Mouse (Mus musculus) naive thymus-derived CD4-positive, alpha-beta T cell, adult 2 months (primary cell): ENCODE measurements around the gene Col11a2.

ENCODE experiments used
- DNase-seq: peaks from one replicate; pipeline ENCODE4 v3.0.0-alpha.2; 2011; ENCODE audit warnings: low read depth

Gene Col11a2

DNA sequence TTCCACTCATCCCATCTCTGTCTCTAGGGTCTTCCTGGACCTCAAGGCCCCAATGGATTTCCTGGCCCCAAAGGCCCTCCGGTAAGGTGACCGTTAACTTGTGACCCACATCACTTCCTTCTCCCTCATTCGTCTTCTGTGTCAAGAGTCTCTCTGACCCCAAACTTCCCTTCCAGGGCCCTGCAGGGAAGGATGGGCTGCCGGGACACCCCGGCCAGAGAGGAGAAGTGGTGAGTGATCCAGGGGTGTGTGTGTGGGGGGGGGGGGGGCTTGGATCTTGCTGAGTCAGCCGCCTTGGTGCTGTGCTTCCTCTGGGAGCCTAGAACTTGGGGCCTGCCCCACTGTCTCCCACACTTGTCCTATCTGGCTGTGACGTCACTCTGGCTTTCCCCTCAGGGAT is 18.0 kb downstream of the Col11a2 start:
- DNase-seq = no peak

DNA sequence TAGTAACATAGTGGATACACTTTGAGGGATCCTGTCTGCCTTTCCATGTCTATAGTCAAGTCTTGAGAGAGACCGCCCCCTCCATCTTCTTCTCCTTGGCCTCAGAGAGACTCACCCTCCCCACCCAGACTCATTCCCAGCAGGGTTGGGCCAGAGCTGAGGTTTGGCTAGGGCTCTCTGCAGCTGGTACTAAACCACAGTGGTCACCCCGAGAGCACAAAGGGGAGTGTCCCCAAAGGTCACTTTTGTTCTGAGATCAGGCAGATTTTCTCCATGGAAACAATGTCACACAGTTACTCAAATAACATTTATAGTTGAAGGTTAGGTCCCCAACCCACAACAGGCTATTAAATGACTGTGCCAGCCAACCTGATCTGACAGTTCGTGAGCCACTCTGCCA is 29.6 kb downstream of the Col11a2 start:
- DNase-seq = no peak

GRCm38 (mm10) chr17:34072091-34072490 is 32.9 kb downstream of the Col11a2 start:
- DNase-seq = peak; percentile 51

GRCm38 (mm10) chr17:34075271-34075670 is 36.0 kb downstream of the Col11a2 start:
- DNase-seq = peak; percentile 91

GRCm38 (mm10) chr17:34077549-34077948 is 38.3 kb downstream of the Col11a2 start:
- peak; percentile 92 for DNase-seq

DNA sequence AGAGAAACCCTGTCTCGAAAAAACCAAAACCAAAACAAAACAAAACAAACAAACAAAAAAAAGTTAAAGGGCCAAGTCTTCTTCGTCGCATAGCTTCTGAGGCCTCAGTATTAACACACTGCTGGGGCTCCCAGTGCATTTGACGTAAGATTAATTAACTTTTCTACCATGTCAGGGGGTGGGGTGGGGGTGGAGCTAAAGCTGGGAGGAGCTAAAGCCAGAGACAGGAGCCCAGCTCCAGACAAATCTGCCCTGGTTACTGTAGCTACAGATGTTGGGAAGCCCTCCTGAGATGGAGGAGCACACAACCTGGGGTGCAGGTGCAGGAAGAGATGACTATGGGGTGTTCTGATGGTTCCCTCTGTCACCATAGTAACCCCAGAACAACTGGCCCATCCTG is 38.9 kb downstream of the Col11a2 start:
- no peak for DNase-seq

- DNase-seq = no peak
Observed at GRCm38 (mm10) chr17:34079002-34079401, 39.8 kb downstream of the Col11a2 start.

- DNase-seq = peak; percentile 79
Observed at GRCm38 (mm10) chr17:34079621-34080020, 40.4 kb downstream of the Col11a2 start.

DNA sequence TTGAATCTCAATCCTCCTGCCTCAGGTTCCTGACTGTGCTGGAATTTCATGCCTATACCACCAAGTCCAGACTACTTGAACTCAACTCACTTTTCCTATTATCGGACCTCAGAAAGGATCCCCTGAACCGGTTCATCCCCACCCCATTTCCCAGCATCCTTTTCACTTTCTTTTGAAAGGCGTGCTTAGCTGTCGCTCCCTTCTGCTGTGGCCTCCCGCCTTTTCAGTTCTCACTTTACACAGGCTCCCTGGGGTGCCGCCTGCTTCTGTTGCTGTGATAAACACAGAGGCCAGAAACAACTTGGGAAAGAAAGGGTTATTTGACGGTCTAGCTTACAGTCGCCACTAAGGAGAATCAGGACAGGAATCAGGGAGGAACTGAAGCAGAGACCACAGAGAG is 43.9 kb downstream of the Col11a2 start:
- no peak for DNase-seq

GRCm38 (mm10) chr17:34087386-34087785 is 48.1 kb downstream of the Col11a2 start:
- no peak for DNase-seq

- DNase-seq = no peak
Observed at GRCm38 (mm10) chr17:34088124-34088523, 48.9 kb downstream of the Col11a2 start.

- DNase-seq = peak; percentile 80
Observed at GRCm38 (mm10) chr17:34090923-34091322, 51.7 kb downstream of the Col11a2 start.

DNA sequence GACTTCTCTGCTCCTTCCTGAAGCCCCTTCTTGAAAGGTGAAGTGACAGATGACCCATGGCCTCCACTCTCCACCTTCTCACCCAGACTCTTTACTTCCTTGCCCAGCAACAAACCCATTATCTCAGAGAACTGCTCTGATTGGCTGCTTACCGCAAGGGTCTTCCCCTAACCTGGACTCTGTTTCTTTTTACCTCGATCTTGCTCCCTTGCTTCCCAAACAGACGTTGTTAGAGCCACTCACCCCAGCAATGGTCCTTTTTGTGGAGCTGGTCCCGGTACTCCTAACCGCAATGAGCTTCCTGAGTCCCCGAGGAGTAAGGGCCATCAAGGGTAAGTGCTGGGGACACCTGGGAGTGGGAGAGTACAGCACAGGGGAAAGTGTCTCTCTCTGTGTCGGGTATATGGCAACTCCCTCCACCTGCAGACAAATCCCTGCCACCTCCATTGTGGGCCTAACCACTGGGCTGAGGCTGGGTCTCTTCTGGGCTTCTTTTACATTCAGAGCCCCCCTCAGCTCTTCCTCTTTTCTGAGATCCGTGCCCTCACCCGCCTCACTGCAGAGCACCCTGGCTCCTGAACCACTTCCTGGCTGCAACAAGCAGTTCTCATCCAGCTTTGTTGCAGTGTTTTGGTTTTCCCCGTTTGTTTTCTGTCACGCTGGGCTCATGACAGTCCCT is 53.1 kb downstream of the Col11a2 start, which contains the start of gene H2-Oa:
Gene H2-Oa (plus strand): TSS at position 144 of the 679 bp plus-strand sequence.
- DNase-seq = peak; percentile 69

- peak; percentile 29 for DNase-seq
Observed at GRCm38 (mm10) chr17:34093199-34093874, 54.1 kb downstream of the Col11a2 start.

DNA sequence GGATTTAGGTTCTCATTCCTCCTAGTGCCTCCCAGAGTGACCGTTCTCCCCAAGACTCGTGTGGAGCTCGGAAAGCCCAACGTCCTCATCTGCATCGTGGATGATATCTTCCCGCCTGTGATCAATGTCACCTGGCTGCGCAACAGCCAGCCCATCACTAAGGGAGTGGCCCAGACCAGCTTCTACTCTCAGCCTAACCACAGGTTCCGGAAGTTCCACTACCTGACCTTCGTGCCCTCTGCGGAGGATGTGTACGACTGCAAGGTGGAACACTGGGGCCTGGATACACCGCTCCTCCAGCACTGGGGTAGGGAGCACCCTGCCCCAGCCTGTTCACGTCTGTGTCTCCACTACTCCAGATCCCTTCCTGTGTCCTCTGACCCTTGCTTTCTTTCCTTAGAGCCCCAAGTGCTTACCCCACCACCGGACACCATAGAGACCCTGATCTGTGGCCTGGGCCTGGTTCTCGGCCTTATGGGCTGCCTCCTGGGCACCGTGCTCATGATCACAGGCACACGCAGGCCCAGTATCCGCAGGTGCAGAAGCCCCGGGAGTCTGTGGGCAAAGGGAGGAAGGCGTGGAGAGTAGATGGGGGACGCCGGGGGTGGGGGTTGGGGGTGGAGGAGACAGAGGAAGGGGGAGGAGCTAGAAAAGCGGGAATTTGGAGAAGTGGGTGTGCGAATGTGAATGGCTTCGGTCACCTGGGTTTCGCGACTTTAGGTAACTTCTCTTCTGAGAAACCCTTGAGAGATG is 55.2 kb downstream of the Col11a2 start:
- peak; percentile 41 for DNase-seq

DNA sequence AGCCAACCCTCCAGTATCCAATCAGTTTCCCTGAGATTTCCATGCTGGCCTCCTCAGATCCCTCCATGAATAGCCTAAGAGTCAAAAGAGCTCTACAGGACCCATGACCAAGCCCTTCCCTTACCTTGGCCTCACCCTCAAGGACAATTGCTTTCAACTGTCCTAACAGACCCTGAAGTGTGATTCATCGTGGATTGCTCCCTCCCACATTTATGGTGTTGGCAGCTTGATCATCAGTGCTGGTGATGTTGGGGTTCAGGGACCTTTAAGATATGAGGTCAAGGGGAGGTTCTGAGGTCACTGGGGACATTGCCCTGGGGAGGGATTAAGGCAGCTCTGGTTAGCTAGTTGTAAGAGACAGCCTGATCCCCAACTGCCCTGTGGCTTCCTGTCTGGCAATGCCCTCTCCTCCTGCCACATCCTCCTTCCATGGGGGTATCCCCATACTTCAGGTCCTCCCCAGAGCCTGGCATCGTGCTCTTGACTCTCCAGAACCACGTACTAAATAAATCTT is 57.3 kb downstream of the Col11a2 start:
- DNase-seq = peak; percentile 29

DNA sequence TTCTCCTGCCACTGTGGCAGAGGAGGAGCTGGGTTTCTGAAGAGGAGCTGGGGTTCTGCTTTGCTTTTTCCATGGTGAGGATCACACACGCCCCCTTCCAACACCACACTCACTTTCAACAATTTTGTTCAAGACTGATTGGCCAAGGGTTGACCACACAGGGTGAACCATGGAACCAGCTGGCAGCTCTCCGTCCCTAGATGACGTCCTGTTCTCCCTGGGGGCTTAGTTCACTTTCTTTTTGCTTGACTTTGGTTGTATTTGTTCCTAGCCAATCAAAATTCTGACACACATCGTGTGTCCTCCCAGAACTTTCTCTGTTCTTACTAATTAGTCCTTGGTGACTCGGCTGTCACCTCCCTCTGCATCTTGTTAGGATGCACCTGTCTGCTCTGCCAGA is 58.0 kb downstream of the Col11a2 start:
- no peak for DNase-seq

DNA sequence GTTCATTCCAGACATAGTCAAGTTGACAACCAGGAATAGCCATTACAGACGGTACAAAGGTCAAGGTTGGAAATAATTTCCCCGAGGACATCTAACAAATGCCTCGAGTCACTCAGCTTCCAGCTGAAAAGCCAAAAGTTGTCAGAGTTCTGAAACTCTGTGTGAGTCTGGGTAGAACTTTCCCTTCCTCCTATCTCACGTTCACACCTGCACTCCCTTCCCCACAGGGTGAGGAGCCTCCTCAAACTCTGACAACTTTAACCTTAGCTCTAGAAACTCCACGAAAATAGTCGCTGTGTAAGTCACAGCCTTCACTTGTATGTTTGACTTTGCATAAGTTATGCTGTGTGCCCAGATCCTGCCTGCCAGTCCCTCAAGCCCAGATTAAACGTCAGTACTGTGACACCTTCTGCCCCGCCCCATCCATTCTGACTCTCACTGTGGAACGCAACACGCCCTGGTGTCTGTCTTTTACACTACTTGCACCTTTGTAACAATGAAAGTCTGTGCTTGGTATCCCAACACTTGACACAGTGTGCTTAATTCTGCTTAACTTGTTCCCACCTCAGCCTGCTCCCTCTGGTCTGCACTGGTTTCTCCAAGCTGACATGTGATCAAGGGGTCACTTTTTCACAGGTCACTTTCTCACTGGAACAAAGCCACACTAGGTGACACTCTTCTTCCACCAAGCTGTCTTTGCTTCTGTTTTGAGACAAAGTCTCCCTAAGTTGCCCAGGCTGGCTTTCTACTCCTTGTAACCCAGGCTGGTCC is 59.7 kb downstream of the Col11a2 start:
- DNase-seq = no peak

DNA sequence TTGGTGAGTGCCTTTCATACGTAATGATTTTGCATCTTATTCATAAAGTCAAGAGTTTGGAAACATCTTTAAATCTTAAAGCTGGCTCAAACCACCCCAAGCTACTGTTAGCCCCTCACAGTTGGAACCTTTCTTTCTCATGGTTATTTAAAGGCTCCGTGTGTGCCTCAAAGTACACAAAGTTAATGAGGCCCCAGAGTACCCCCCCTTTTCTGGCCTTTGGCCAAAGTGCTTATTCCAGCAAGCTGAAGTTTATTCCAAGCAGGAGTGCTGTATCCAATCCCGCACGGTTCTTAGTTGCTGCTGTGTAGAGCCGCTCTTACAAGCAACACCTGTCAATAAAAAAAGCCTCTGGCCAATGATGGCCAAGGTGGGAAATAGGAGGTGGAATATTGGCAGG is 60.3 kb downstream of the Col11a2 start:
- no peak for DNase-seq

DNA sequence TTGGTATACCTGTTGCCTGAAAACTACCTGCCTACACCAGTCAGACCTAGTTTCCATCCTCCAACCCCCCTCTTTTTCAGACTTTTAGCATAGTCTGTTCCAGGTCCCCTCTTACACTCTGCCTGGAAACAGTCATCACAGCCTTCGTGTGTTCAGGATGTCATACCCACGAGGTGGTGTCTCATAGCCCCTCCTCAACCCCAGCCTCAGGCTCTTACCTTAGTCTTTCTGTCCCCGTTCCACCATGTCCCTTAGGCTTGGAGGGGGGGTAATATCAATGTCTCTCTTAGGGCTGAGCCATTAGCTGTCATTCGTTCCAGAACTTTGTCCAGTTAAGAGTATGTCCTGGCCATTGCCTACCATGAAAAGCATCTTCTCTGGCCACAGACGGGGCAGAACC is 61.9 kb downstream of the Col11a2 start:
- no peak for DNase-seq

- DNase-seq = peak; percentile 98
Observed at GRCm38 (mm10) chr17:34101604-34102032, 62.4 kb downstream of the Col11a2 start.

- peak; percentile 82 for DNase-seq
Observed at GRCm38 (mm10) chr17:34102831-34103230, 63.6 kb downstream of the Col11a2 start.
